Mouse (Mus musculus) gastrocnemius, postnatal 25 days (tissue): ENCODE results near the gene Sytl1. TPM values are rescaled to one million over a fixed set of nuclear protein-coding genes. Genes with fewer than 3 reads are reported as not detected.

ENCODE experiments used
- DNase-seq: peaks from one replicate; pipeline ENCODE4 v3.0.0; 2022
- total RNA-seq, 2 experiments: library from RNA; stranded (reverse); gene quantifications; 1 replicate in 1 of 2; 2 replicates in 1 of 2; pipeline ENCODE4 v1.2.3; 2021

The Sytl1 gene
- total RNA-seq, 2 experiments from 2014 or later: 0.29 to 0.36 TPM

- no peak for DNase-seq
Observed at GRCm38 (mm10) chr4:133211751-133212561, 51.0 kb downstream of the Sytl1 start, which contains the start of the genes Cd164l2 and Gpr3. Gene Cd164l2 (plus strand): TSS chr4:133212131. Gene Gpr3 (minus strand): TSS chr4:133212536.

- no peak for DNase-seq
Observed at GRCm38 (mm10) chr4:133210788-133211390, 52.0 kb downstream of the Sytl1 start.

- no peak for DNase-seq
Observed at GRCm38 (mm10) chr4:133210023-133210787, 52.7 kb downstream of the Sytl1 start.

GRCm38 (mm10) chr4:133209366-133209765 is 53.5 kb downstream of the Sytl1 start:
- DNase-seq: no peak

- no peak for DNase-seq
Observed at GRCm38 (mm10) chr4:133204379-133204778, 58.5 kb downstream of the Sytl1 start.

GRCm38 (mm10) chr4:133203591-133203990 is 59.3 kb downstream of the Sytl1 start:
- no peak for DNase-seq

Other genes with a start within 250 kb of the Sytl1 start
- 10 to 100 TPM; 33.8 to 39.7 TPM for gene Wasf2, start 132.6 kb downstream of the Sytl1 start, total RNA-seq
- not detected for gene Cd164l2, start 51.0 kb downstream of the Sytl1 start, total RNA-seq
- gene Gpr3, start 50.6 kb downstream of the Sytl1 start, total RNA-seq: not detected
- gene Map3k6, start 22.3 kb downstream of the Sytl1 start, total RNA-seq: 10 to 100 TPM in 1 of 2 experiments, 1 to 10 TPM in 1; 5.8 to 12.5 TPM
- 10 to 100 TPM; 20.8 to 23.5 TPM for gene Tmem222, start 14.7 kb upstream of the Sytl1 start, total RNA-seq
- 10 to 100 TPM; 76.3 to 85.0 TPM for gene Wdtc1, start 90.4 kb upstream of the Sytl1 start, total RNA-seq
- 1 to 10 TPM; 8.0 to 9.1 TPM for gene Slc9a1, start 106.6 kb upstream of the Sytl1 start, total RNA-seq
- gene Tent5b, start 217.0 kb upstream of the Sytl1 start, total RNA-seq: 1 to 10 TPM in 1 of 2 experiments, under 1 TPM in 1; 0.38 to 1.2 TPM
- gene Trnp1, start 235.4 kb upstream of the Sytl1 start, total RNA-seq: under 1 TPM; 0.77 to 0.96 TPM